Mouse (Mus musculus): ENCODE measurements around the gene Tspo2. TPM values are rescaled to one million over a fixed set of nuclear protein-coding genes. Genes with fewer than 3 reads are reported as not detected.

The Tspo2 gene
- polyA plus RNA-seq (2015; fragmentation: Nextera tagmentation; extraction: Ambion mirVana), result 0.48 and 1.3 TPM in 2 replicates

DNA sequence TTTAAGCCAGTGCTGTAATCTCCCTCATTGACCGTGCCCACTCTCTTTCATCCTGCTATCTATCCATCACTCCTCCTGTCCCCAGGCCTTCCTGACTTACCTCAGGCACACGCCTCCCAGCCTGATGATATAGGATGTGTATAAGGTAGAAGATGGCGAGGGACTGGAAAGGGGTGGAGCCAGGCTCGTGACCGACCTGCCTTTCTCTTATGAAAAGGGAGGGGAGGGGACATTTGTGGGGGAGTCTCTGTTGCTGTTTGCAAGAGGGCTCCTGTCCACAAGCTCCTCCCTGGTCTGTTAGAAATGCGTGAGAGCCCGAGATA lies at the start of gene Tspo2:
Gene Tspo2 (minus strand): TSS at position 170 of the 323 bp plus-strand sequence.
- ATAC-seq, result no peak
- Histone ChIP-seq H3K9me3 (ENCODE audit: control insufficient read depth) (no peaks in the 10 kb centered on the region), H3K9ac (ENCODE audit: low read depth, low read length) (no peak within 1 kb of the TSS), H3K36me3 (ENCODE audit: control insufficient read depth, insufficient read depth) (no peaks in the 10 kb centered on the region), H3K4me3 (ENCODE audit: low read depth, low read length) (no peak within 1 kb of the TSS), H3K4me2 (replicated peaks; ENCODE audit: low read depth) (no peak within 1 kb of the TSS), H3K27ac (ENCODE audit: low read depth, low read length) (peak within 1 kb of the TSS; percentile 15; the same call in 1 of the 2 replicates), H3K4me1 (replicated peaks; ENCODE audit: control insufficient read depth, insufficient read depth, low read length) (no peaks in the 10 kb centered on the region), H3K27me3 (replicated peaks; ENCODE audit: control insufficient read depth, insufficient read depth, low read length) (no peaks in the 10 kb centered on the region)
- 54% methylated on average over 7 of the region's 7 CpGs for WGBS
- TF ChIP-seq CTCF (IDR thresholded peaks at IDR 0.05; ENCODE audit: low read depth), result no peak

DNA sequence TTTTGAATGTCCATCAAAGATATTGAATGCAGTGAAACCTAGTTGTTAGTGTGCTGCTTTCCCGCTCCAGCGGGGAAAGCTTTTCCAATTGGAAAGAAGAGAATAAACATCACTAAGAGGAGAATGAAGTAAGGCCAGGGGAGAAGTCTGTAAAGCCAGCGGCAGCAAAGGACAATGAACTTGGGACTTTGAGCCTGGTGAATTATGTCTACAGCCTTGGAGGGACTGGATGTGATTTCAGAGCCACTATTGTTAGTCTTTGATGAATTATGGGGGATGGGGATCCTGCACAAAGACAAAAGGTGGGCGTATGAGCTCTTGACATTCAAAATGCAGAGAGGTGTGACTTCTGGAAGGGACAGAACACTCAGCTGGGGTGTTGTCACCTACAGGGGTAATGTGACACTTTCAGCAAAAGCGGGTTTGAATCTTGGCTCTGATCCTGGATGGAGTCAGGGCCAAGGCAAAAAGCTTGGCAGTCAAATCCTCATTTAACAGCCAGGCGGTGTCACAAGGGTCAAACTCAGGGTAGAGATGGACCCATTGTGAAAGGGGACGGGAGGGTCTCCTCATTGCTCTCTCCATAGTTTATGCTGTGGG lies 49.6 kb upstream of the Tspo2 start:
- Histone ChIP-seq H3K4me2 (replicated peaks; ENCODE audit: low read depth) (no peak overlapping the region), H3K27ac (ENCODE audit: low read depth, low read length) (0 out of 2 replicates have a peak overlapping the region, but pooled peaks have one; percentile 46), H3K36me3 (ENCODE audit: control insufficient read depth, insufficient read depth) (no peaks in the 10 kb centered on the region), H3K9me3 (ENCODE audit: control insufficient read depth) (no peaks in the 10 kb centered on the region), H3K4me3 (ENCODE audit: low read depth, low read length) (no peak overlapping the region), H3K9ac (ENCODE audit: low read depth, low read length) (no peak overlapping the region), H3K4me1 (replicated peaks; ENCODE audit: control insufficient read depth, insufficient read depth, low read length) (0 out of 2 replicates have a peak, but pooled peaks cover 3% of the 10 kb centered on the region), H3K27me3 (replicated peaks; ENCODE audit: control insufficient read depth, insufficient read depth, low read length) (no peaks in the 10 kb centered on the region)
- TF ChIP-seq CTCF (IDR thresholded peaks at IDR 0.05; ENCODE audit: low read depth), result no peak
- peak; percentile 79 for ATAC-seq
- 58% methylated on average over 7 of the region's 7 CpGs for WGBS

DNA sequence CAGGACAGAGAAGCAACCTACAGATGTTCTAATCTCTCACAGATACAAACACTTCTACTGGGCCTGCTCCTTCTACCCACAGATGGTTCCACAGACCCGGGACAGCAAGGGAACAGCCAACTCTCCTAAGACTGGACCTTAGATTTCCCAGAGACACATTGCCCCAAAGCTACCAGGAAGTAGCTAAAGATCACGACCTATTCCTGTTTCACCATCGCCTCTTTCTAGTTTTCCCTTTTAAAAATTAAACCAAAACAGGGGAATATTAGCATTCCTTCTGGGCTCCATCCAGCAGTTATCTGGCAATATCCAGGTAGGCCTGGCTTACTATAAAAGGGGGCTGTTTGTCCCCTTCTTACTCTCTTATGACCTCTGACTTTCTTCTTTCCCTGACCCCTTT lies 46.7 kb upstream of the Tspo2 start:
- Histone ChIP-seq H3K9ac (ENCODE audit: low read depth, low read length) (no peak overlapping the region), H3K27me3 (replicated peaks; ENCODE audit: control insufficient read depth, insufficient read depth, low read length) (no peaks in the 10 kb centered on the region), H3K4me1 (replicated peaks; ENCODE audit: control insufficient read depth, insufficient read depth, low read length) (0 out of 2 replicates have a peak, but pooled peaks cover 3% of the 10 kb centered on the region), H3K27ac (ENCODE audit: low read depth, low read length) (no peak overlapping the region), H3K9me3 (ENCODE audit: control insufficient read depth) (no peaks in the 10 kb centered on the region), H3K4me2 (replicated peaks; ENCODE audit: low read depth) (no peak overlapping the region), H3K4me3 (ENCODE audit: low read depth, low read length) (no peak overlapping the region), H3K36me3 (ENCODE audit: control insufficient read depth, insufficient read depth) (no peaks in the 10 kb centered on the region)
- WGBS, result 52% methylated on average over 3 of the region's 3 CpGs
- TF ChIP-seq CTCF (IDR thresholded peaks at IDR 0.05; ENCODE audit: low read depth), result no peak
- ATAC-seq, result no peak

DNA sequence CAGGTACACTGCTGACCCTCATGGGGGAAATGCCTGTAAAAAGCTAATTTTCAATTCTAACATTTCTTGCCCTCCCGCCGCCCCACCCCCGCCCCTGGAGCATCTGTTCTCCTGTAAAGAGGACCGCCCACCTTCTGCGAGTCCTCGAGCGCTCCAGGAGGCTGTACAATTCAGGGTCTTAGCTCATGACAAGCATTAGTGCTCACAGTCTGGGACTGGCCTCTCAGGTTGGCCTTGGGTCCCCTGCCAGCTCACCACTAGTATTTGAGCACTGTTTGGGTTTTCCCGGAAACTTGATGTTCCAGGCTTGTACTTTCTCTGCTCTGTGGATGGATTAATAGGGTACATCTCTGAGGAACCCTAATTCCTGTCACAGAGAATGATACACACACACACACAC lies 42.7 kb upstream of the Tspo2 start:
- H3K9ac ChIP-seq (ENCODE audit: low read depth, low read length), result no peak overlapping the region
- H3K4me1 ChIP-seq (replicated peaks; ENCODE audit: control insufficient read depth, insufficient read depth, low read length), result no peaks in the 10 kb centered on the region; the same call in 1 of the 2 replicates
- H3K36me3 ChIP-seq (ENCODE audit: control insufficient read depth, insufficient read depth), result no peaks in the 10 kb centered on the region
- H3K9me3 ChIP-seq (ENCODE audit: control insufficient read depth), result no peaks in the 10 kb centered on the region
- TF ChIP-seq CTCF (IDR thresholded peaks at IDR 0.05; ENCODE audit: low read depth), result no peak
- no peak overlapping the region for H3K4me2 ChIP-seq (replicated peaks; ENCODE audit: low read depth)
- no peaks in the 10 kb centered on the region for H3K27me3 ChIP-seq (replicated peaks; ENCODE audit: control insufficient read depth, insufficient read depth, low read length)
- no peak overlapping the region for H3K4me3 ChIP-seq (ENCODE audit: low read depth, low read length)
- no peak; the same call in 1 of the 2 replicates for ATAC-seq
- 67% methylated on average over 8 of the region's 8 CpGs for WGBS
- no peak overlapping the region for H3K27ac ChIP-seq (ENCODE audit: low read depth, low read length)

DNA sequence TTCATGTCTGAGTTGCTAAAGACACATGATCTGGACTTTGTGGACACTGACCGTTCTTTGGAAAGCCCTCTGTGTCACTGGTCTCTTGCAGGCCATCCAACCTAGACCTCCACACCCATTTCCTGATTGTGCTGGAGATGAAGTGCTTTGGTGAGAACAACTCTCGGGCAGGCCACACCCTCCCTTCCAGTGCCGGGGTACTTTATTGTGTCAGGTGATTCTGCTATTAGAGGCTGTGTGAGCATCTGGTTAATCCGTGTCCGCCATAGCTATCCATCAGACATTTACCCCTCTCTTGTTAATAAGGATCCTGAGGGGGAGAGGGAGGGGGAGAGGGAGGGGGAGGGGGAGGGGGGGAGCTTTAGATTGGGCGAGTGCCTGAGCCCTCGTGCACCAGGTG lies 42.3 kb upstream of the Tspo2 start:
- H3K9me3 ChIP-seq (ENCODE audit: control insufficient read depth), result no peaks in the 10 kb centered on the region
- no peak overlapping the region for H3K27ac ChIP-seq (ENCODE audit: low read depth, low read length)
- H3K4me1 ChIP-seq (replicated peaks; ENCODE audit: control insufficient read depth, insufficient read depth, low read length), result no peaks in the 10 kb centered on the region; the same call in 1 of the 2 replicates
- no peaks in the 10 kb centered on the region for H3K36me3 ChIP-seq (ENCODE audit: control insufficient read depth, insufficient read depth)
- H3K4me3 ChIP-seq (ENCODE audit: low read depth, low read length), result no peak overlapping the region
- 28% methylated on average over 7 of the region's 7 CpGs for WGBS
- no peak overlapping the region for H3K9ac ChIP-seq (ENCODE audit: low read depth, low read length)
- no peak for TF ChIP-seq CTCF (IDR thresholded peaks at IDR 0.05; ENCODE audit: low read depth)
- peak; percentile 63 for ATAC-seq
- H3K4me2 ChIP-seq (replicated peaks; ENCODE audit: low read depth), result no peak overlapping the region
- H3K27me3 ChIP-seq (replicated peaks; ENCODE audit: control insufficient read depth, insufficient read depth, low read length), result no peaks in the 10 kb centered on the region

DNA sequence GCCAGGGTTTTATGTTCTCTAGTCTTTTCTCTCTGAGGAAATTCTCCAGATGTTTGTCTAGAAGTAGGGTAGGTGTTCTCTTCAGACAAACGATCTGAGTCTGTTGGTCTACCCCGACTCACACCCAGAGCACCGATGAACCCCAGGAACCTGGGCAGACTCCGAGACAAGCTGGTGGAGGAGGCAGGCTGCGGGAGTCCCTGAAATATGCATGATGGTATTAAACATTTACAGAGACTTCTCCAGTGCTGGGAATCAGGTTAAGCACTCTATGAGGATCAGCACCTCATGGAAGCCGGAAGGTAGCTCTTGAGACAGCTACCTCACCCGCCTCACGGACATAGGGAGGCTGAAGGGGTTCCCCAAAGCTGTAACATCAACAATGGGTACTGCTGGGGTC lies 41.3 kb upstream of the Tspo2 start:
- Histone ChIP-seq H3K4me1 (replicated peaks; ENCODE audit: control insufficient read depth, insufficient read depth, low read length) (no peaks in the 10 kb centered on the region; the same call in 1 of the 2 replicates), H3K36me3 (ENCODE audit: control insufficient read depth, insufficient read depth) (no peaks in the 10 kb centered on the region), H3K4me3 (ENCODE audit: low read depth, low read length) (no peak overlapping the region), H3K9me3 (ENCODE audit: control insufficient read depth) (no peaks in the 10 kb centered on the region), H3K27me3 (replicated peaks; ENCODE audit: control insufficient read depth, insufficient read depth, low read length) (no peaks in the 10 kb centered on the region), H3K9ac (ENCODE audit: low read depth, low read length) (no peak overlapping the region), H3K27ac (ENCODE audit: low read depth, low read length) (no peak overlapping the region; the same call in 1 of the 2 replicates), H3K4me2 (replicated peaks; ENCODE audit: low read depth) (no peak overlapping the region)
- WGBS, result 85% methylated on average over 8 of the region's 8 CpGs
- no peak for ATAC-seq
- TF ChIP-seq CTCF (IDR thresholded peaks at IDR 0.05; ENCODE audit: low read depth), result no peak
